Mouse (Mus musculus) adrenal gland, adult 18-20 months (tissue): ENCODE data around the gene Slc22a3. TPM values are rescaled to one million over a fixed set of nuclear protein-coding genes. Genes with fewer than 3 reads are reported as not detected.

Experiments used
- DNase-seq, 2 experiments: peaks; one replicate each; pipeline ENCODE4 v3.0.0; 2021 to 2022; ENCODE audit warnings: low spot score in 2 of 2
- total RNA-seq, 2 experiments: library from RNA; stranded (reverse); gene quantifications; 1 replicate in 1 of 2; 2 replicates in 1 of 2; pipeline ENCODE4 v1.2.3; 2021

The Slc22a3 gene
- total RNA-seq, 2 experiments from 2014 or later: 4.5 to 18.4 TPM

GRCm38 (mm10) chr17:12412181-12412890 lies 95.2 kb downstream of the Slc22a3 start:
- DNase-seq: no peak

GRCm38 (mm10) chr17:12409346-12409944 lies 98.1 kb downstream of the Slc22a3 start:
- no peak for DNase-seq

DNA sequence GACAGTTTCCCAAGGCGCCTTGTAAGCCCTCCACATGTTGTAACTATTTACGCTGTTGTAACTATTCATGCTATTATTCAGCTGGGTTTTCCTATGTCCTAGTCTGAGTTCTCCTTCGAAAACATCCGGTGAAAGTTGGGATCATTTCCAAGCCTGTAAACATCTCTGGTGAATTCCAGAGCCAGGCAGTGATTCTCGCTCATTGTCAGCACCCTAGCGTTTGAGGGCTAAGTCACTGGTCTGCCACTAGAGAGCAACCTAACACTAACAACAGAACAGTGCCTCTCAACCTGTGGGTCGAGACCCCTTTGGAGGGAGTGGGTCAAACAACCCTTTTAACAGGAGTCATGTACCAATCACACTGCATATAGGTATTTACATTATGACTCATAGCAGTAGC lies 104.1 kb downstream of the Slc22a3 start:
- DNase-seq: no peak

GRCm38 (mm10) chr17:12396163-12396677 lies 111.3 kb downstream of the Slc22a3 start:
- no peak for DNase-seq

- no peak for DNase-seq
Measured at GRCm38 (mm10) chr17:12388239-12388638, 119.3 kb downstream of the Slc22a3 start.

GRCm38 (mm10) chr17:12387781-12388180 lies 119.7 kb downstream of the Slc22a3 start:
- no peak for DNase-seq

DNA sequence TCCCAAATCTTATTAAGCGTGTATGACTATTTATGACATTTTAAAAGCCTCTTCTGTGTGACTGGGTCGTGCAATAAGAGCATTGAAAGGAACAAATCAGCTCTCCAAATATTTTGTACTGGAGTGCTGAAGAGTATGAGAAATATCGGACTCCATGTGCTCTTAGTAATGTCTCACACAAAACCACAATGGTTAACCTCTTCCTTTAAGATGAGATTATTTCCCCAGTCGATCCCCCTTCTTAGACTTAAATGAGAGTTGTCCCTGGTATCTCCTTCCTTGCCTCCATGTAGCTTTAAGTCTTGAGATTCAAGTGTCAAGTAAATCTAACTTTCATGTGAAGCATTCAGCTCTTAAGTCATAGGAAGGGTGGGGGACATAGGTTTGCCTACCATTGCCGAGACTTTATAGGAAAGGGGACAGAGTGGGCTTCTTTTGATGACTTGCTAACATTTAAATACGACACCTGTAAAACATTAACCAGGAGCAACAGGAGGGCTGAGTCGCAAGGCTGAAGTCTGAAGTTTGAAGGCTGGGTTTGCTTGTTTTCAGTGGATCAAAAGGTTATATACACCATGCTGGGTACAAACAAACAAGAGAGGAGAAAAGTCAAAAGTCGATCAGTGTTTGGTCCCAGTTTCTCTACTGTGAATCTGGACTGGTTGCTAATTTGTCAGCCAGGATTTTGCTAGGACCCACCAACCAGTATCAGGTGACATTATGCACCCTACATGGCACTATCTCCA lies 122.3 kb downstream of the Slc22a3 start:
- no peak for DNase-seq

DNA sequence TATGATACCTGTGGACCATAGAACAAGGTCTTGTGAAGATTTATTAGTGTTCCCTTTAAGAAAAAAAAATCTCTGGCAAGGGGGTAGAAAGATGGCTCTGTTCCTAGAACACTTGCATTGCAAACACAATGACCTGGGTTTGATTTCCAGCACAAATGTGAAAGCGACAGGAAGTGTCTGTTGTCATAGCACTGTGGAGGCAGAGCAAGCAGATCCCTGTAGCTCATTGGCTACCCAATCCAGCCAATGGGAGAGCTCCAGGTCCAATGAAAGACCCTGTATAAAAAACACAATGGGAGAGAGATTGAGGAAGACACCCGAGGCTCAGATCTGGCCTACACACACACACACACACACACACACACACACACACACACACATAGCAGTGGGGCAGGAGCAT lies 125.0 kb downstream of the Slc22a3 start:
- DNase-seq: no peak

DNA sequence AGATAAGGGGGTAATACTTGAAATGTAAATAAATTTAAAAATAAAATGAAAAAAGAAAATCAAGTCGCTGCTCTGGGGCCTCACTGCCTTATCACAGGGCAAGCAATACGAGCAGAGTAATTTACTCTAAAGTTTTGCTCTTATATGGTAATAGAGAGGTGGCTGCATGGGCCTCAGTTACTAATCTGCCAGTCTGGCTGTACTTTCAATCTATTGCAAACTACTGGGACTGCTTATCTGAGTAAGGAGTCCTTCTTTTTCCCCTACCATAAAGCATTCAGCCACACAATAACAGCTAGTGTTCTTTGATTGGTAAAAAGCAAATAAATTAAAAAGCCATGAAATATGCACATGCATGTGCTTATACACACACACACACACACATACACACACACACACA lies 125.9 kb downstream of the Slc22a3 start:
- DNase-seq: no peak

- no peak for DNase-seq
Measured at GRCm38 (mm10) chr17:12380287-12380686, 127.2 kb downstream of the Slc22a3 start.

GRCm38 (mm10) chr17:12377981-12378705 lies 129.4 kb downstream of the Slc22a3 start, which contains the start of gene Plg:
Gene Plg (plus strand): TSS chr17:12378608.
- DNase-seq: no peak

DNA sequence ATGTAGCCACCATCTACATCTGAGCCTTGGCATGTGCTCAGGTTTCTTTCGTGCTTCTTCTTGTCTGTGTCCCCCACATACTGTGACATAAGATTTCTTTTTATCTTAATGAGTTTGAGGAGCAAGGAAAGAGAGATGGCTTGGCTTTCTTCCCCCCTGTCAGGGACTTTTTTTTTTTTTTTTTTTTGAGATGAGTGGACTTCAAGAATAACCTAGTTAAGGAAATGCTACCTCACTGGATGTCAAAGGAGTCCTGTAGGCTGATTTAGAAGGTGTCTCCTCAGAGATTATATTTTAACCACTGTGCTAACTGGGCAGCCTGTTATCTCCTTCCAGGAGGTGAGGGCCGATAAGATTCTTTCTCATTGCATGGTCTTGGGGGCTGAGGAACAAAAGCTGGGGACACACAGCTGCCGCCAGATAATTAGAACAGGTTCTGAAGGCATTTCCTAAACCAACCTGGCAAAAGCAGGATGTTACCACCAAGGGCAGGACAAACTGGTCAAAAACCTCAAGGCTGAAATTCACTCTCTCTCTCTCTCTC lies 133.8 kb downstream of the Slc22a3 start:
- no peak for DNase-seq

GRCm38 (mm10) chr17:12372021-12372420 lies 135.5 kb downstream of the Slc22a3 start:
- peak; percentile 60 to 69 for DNase-seq

GRCm38 (mm10) chr17:12371310-12371925 lies 136.1 kb downstream of the Slc22a3 start:
- no peak for DNase-seq

- DNase-seq: no peak
Measured at GRCm38 (mm10) chr17:12370289-12370688, 137.2 kb downstream of the Slc22a3 start.

DNA sequence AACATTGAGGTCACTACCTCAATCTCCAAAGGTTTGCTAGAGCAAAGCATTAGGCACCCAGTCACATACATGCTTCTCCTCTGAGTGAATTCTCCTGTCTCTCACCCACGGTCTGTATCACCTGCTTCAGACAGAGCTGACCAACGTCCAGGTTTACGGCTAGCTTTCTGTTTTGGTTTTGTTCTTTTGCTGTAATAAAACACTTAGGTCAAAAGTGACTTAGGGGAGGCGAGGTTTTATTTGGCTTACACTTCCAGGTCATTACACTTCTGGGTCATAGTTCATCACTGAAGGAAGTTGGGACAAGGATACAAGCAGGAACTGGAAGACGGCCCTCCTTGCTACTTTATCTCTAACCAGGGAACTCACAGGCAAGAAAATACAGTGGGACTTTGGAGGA lies 138.1 kb downstream of the Slc22a3 start:
- no peak for DNase-seq
